Mouse (Mus musculus) MEL (cell line): ENCODE data around the gene Prdx1.
A peak's percentile ranks its signal among the peaks of the same experiment; 100 is the strongest.

ENCODE experiments used
- CTCF ChIP-seq, 3 experiments: IDR thresholded peaks in 2 of 3; conservative IDR thresholded peaks in 1 of 3; 2 replicates each; pipeline ENCODE4 v1.5.1; 2011 to 2012; ENCODE audit warnings: low read length in 3 of 3, low read depth in 2 of 3, mild to moderate bottlenecking in 2 of 3, improper control_type of control experiment in 1 of 3, inconsistent platforms in 1 of 3, mixed read lengths in 1 of 3, moderate library complexity in 1 of 3; ENCODE audit not compliant: control insufficient read depth in 1 of 3, insufficient read depth in 1 of 3, poor library complexity in 1 of 3, severe bottlenecking in 1 of 3
- EP300 ChIP-seq, 2 experiments: IDR thresholded peaks; 2 replicates each; pipeline ENCODE4 v1.6.1; 2011; ENCODE audit warnings: improper control_type of control experiment in 2 of 2, low read length in 2 of 2, low read depth in 1 of 2, mild to moderate bottlenecking in 1 of 2
- GATA1 ChIP-seq: IDR thresholded peaks from 2 replicates; pipeline ENCODE4 v1.6.1; 2011; ENCODE audit warnings: low read depth, low read length, improper control_type of control experiment
- HCFC1 ChIP-seq: IDR thresholded peaks from 2 replicates; pipeline ENCODE4 v1.6.1; 2012; ENCODE audit warnings: low read depth, mild to moderate bottlenecking, inconsistent platforms, low read length, improper control_type of control experiment, moderate library complexity
- KAT2A ChIP-seq: conservative IDR thresholded peaks from 2 replicates; pipeline ENCODE4 v1.6.1; 2012; ENCODE audit warnings: low read depth, low read length, improper control_type of control experiment, inconsistent platforms
- MAX ChIP-seq: IDR thresholded peaks from 2 replicates; pipeline ENCODE4 v1.6.1; 2011; ENCODE audit warnings: low read length, improper control_type of control experiment
- MAZ ChIP-seq: IDR thresholded peaks from 2 replicates; pipeline ENCODE4 v1.6.1; 2012; ENCODE audit warnings: low read depth, mild to moderate bottlenecking, inconsistent platforms, low read length, improper control_type of control experiment
- NELFE ChIP-seq: IDR thresholded peaks from 2 replicates; pipeline ENCODE4 v1.6.1; 2011; ENCODE audit warnings: low read depth, low read length, improper control_type of control experiment
- POLR2A ChIP-seq, 2 experiments: IDR thresholded peaks; 2 replicates each; pipeline ENCODE4 v1.6.1; 2011 to 2012; ENCODE audit warnings: low read length in 2 of 2, mild to moderate bottlenecking in 2 of 2, control low read depth in 1 of 2, improper control_type of control experiment in 1 of 2, low read depth in 1 of 2, moderate library complexity in 1 of 2; ENCODE audit not compliant: control insufficient read depth in 1 of 2, insufficient read depth in 1 of 2, poor library complexity in 1 of 2
- TAL1 ChIP-seq: IDR thresholded peaks from 2 replicates; pipeline ENCODE4 v1.6.1; 2012; ENCODE audit warnings: mild to moderate bottlenecking, inconsistent platforms, low read length, moderate library complexity, mixed read lengths
- TCF12 ChIP-seq: IDR thresholded peaks from 2 replicates; pipeline ENCODE4 v1.6.1; 2014; ENCODE audit warnings: low read depth, mild to moderate bottlenecking, inconsistent platforms, low read length, improper control_type of control experiment, moderate library complexity
- USF1 ChIP-seq: IDR thresholded peaks from 2 replicates; pipeline ENCODE4 v1.6.1; 2014; ENCODE audit warnings: low read depth, mild to moderate bottlenecking, inconsistent platforms, low read length, improper control_type of control experiment, moderate library complexity
- ZKSCAN1 ChIP-seq: IDR thresholded peaks from 2 replicates; pipeline ENCODE4 v1.6.1; 2012; ENCODE audit warnings: low read depth, mild to moderate bottlenecking, inconsistent platforms, low read length, improper control_type of control experiment, moderate library complexity
- ZNF384 ChIP-seq: IDR thresholded peaks from 2 replicates; pipeline ENCODE4 v1.6.1; 2012; ENCODE audit warnings: low read depth, mild to moderate bottlenecking, inconsistent platforms, low read length, improper control_type of control experiment

DNA sequence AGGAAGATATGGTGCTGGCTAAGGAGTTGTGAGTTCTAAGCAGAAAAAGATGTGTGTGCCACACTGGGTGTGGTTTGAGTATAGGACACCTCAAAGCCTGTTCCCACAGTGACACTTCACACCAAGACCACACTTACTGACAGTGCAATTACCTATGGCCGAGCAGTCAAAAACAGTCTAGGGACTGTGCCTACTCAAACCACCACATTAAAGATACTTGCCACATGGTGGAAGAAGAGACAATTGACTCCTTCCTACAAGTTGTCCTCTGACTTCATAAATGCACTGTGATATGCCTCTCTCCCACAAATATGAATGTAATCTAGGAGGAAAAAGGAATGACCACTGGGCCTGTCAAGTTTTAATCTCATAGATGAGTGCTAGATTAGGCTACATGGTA lies 15.6 kb downstream of the Prdx1 start:
- TF ChIP-seq GATA1 (no peak), CTCF (IDR thresholded peaks at IDR 0.05 in 2 of 3, conservative IDR thresholded peaks at IDR 0.05 in 1 of 3; ENCODE audit: control insufficient read depth in 1 of 3, insufficient read depth in 1 of 3, low read depth in 2 of 3, low read length in 3 of 3, poor library complexity in 1 of 3, severe bottlenecking in 1 of 3) (no peak), TCF12 (no peak), USF1 (no peak), TAL1 (no peak), POLR2A (IDR thresholded peaks at IDR 0.05; ENCODE audit: control insufficient read depth in 1 of 2, insufficient read depth in 1 of 2, low read depth in 1 of 2, low read length in 2 of 2, poor library complexity in 1 of 2) (peak in 1 of 2 experiments; percentile 50; a peak in 1 of 4 replicates), EP300 (IDR thresholded peaks at IDR 0.05; ENCODE audit: low read depth in 1 of 2, low read length in 2 of 2) (no peak), ZKSCAN1 (no peak), ZNF384 (no peak), HCFC1 (no peak), NELFE (no peak), KAT2A (no peak), MAZ (no peak), MAX (no peak)
